In the genomic region with DNA sequence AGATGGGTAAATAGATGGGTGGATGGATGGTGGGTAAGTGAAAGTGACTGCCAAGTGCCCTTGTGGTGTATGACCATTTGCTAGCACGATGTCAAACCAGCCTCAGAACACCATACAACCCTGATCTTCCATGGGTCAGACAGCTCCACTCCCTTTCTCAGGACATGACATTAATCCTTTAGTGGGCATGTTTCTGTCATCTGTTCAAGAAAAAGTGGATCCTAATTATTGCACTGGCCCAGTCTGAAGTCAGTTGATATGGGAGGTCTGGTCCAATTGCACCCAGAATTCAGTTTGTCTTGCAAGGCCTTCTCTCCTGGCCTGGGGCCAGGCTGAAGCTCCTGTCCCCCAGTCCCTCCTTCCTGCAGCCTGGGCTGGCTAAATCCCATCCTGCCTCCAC, we compare ENCODE assay signal across 13 mouse cellular contexts. TPM values are rescaled to one million over a fixed set of nuclear protein-coding genes. Genes with fewer than 3 reads are reported as not detected.
DNase-seq lines count a peak whose midpoint lies in the region; ATAC-seq and TF ChIP-seq lines count a peak whose summit lies in the region.
"Had no signal": no experiment of that assay in that cellular context is flagged by ENCODE, and none has a peak within 500 bp of the region (broad histone marks: within the 10 kb centered on the region; RNA-seq: fewer than 3 reads in every experiment).

No protein-coding gene starts in this region.

- H3K4me2 ChIP-seq in forebrain, embryonic 13.5 days: peak overlapping the region; percentile 69
- H3K4me2 ChIP-seq in forebrain, embryonic 12.5 days: no peak overlapping the region
- H3K4me2 ChIP-seq in lung, embryonic 14.5 days: peak overlapping the region; percentile 93; the same call in 1 of the 2 replicates
- peak overlapping the region; percentile 88; the same call in 1 of the 2 replicates for H3K4me2 ChIP-seq in limb, embryonic 12.5 days
- peak overlapping the region; percentile 92; the same call in 1 of the 2 replicates for H3K4me2 ChIP-seq in neural tube, embryonic 15.5 days

- no peaks in the 10 kb centered on the region for H3K36me3 ChIP-seq in forebrain, embryonic 13.5 days (ENCODE audit: poor library complexity, severe bottlenecking)
- H3K36me3 ChIP-seq in forebrain, embryonic 12.5 days (replicated peaks): no peaks in the 10 kb centered on the region
- no peaks in the 10 kb centered on the region for H3K36me3 ChIP-seq in lung, embryonic 14.5 days (ENCODE audit: insufficient read depth)
- H3K36me3 ChIP-seq in limb, embryonic 12.5 days: no peaks in the 10 kb centered on the region
- no peaks in the 10 kb centered on the region for H3K36me3 ChIP-seq in neural tube, embryonic 15.5 days

- H3K9ac ChIP-seq in forebrain, embryonic 13.5 days: no peak overlapping the region
- H3K9ac ChIP-seq in forebrain, embryonic 12.5 days: no peak overlapping the region
- no peak overlapping the region for H3K9ac ChIP-seq in lung, embryonic 14.5 days
- no peak overlapping the region for H3K9ac ChIP-seq in limb, embryonic 12.5 days (replicated peaks)
- no peak overlapping the region for H3K9ac ChIP-seq in neural tube, embryonic 15.5 days (replicated peaks)

- no peak overlapping the region for H3K4me3 ChIP-seq in forebrain, embryonic 13.5 days
- H3K4me3 ChIP-seq in forebrain, embryonic 12.5 days (replicated peaks): no peak overlapping the region
- no peak overlapping the region for H3K4me3 ChIP-seq in lung, embryonic 14.5 days (ENCODE audit: low read depth, low read length)
- no peak overlapping the region for H3K4me3 ChIP-seq in limb, embryonic 12.5 days (replicated peaks)
- no peak overlapping the region for H3K4me3 ChIP-seq in neural tube, embryonic 15.5 days (replicated peaks)

- peaks cover 28% of the 10 kb centered on the region for H3K4me1 ChIP-seq in forebrain, embryonic 13.5 days
- H3K4me1 ChIP-seq in forebrain, embryonic 12.5 days: peaks cover 46% of the 10 kb centered on the region
- H3K4me1 ChIP-seq in lung, embryonic 14.5 days (ENCODE audit: insufficient read depth): peaks cover 4% of the 10 kb centered on the region; the same call in 1 of the 2 replicates
- peaks cover 18% of the 10 kb centered on the region for H3K4me1 ChIP-seq in limb, embryonic 12.5 days (replicated peaks)
- H3K4me1 ChIP-seq in neural tube, embryonic 15.5 days: peaks cover 18% of the 10 kb centered on the region

- no peak for ATAC-seq in forebrain, embryonic 13.5 days
- ATAC-seq in forebrain, embryonic 12.5 days (ENCODE audit: low FRiP score): no peak
- no peak for ATAC-seq in lung, embryonic 14.5 days (ENCODE audit: insufficient read depth)
- ATAC-seq in limb, embryonic 12.5 days (ENCODE audit: insufficient number of reproducible peaks, insufficient read depth, low FRiP score, low TSS enrichment, low read depth): no peak
- no peak for ATAC-seq in neural tube, embryonic 15.5 days (ENCODE audit: low FRiP score)
- ATAC-seq: Patski had no signal

- no peak overlapping the region for H3K27ac ChIP-seq in forebrain, embryonic 13.5 days
- H3K27ac ChIP-seq in forebrain, embryonic 12.5 days: no peak overlapping the region
- no peak overlapping the region for H3K27ac ChIP-seq in lung, embryonic 14.5 days (ENCODE audit: low read depth)
- H3K27ac ChIP-seq in limb, embryonic 12.5 days: no peak overlapping the region
- no peak overlapping the region for H3K27ac ChIP-seq in neural tube, embryonic 15.5 days (replicated peaks)

- no peak for TF ChIP-seq CTCF in lung, embryonic 14.5 days (IDR thresholded peaks at IDR 0.05; ENCODE audit: low read depth)

- DNase-seq in lung, embryonic 14.5 days: no peak
- DNase-seq in lung, postnatal 25 days (ENCODE audit: low spot score): no peak
- DNase-seq in right cerebral cortex, postnatal 10 days (ENCODE audit: low spot score in 2 of 2): no peak
- no peak for DNase-seq in ovary, postnatal 14 days (ENCODE audit: low spot score)
- DNase-seq: cerebellum, adult 18-20 months; heart, adult 18-20 months; right cerebral cortex, postnatal 14 days; thymus, adult 2 months had no signal

- H3K9me3 ChIP-seq in forebrain, embryonic 13.5 days (replicated peaks): no peaks in the 10 kb centered on the region
- no peaks in the 10 kb centered on the region for H3K9me3 ChIP-seq in forebrain, embryonic 12.5 days
- H3K9me3 ChIP-seq in lung, embryonic 14.5 days (ENCODE audit: low read depth, low read length): no peaks in the 10 kb centered on the region
- no peaks in the 10 kb centered on the region for H3K9me3 ChIP-seq in limb, embryonic 12.5 days
- no peaks in the 10 kb centered on the region for H3K9me3 ChIP-seq in neural tube, embryonic 15.5 days (replicated peaks)

- H3K27me3 ChIP-seq in forebrain, embryonic 13.5 days: peaks cover 93% of the 10 kb centered on the region
- peaks cover 93% of the 10 kb centered on the region for H3K27me3 ChIP-seq in forebrain, embryonic 12.5 days
- peaks cover 13% of the 10 kb centered on the region; the same call in 1 of the 2 replicates for H3K27me3 ChIP-seq in lung, embryonic 14.5 days (ENCODE audit: insufficient read depth, low read length)
- peaks cover 30% of the 10 kb centered on the region for H3K27me3 ChIP-seq in limb, embryonic 12.5 days
- H3K27me3 ChIP-seq in neural tube, embryonic 15.5 days (replicated peaks): no peaks in the 10 kb centered on the region
- H3K27me3 ChIP-seq: Patski had no signal

- 73% methylated on average over 1 of the region's 1 CpGs for WGBS in forebrain, embryonic 13.5 days
- 76% methylated on average over 1 of the region's 1 CpGs for WGBS in forebrain, embryonic 12.5 days
- 84% methylated on average over 1 of the region's 1 CpGs for WGBS in lung, embryonic 14.5 days
- 74% methylated on average over 1 of the region's 1 CpGs for WGBS in limb, embryonic 12.5 days
- 63% methylated on average over 1 of the region's 1 CpGs for WGBS in neural tube, embryonic 15.5 days

RNA-seq across cellular contexts. Expression of a gene that starts 21.9 kb away (rescaled TPM):
- polyA plus RNA-seq in forebrain, embryonic 13.5 days (2015; fragmentation: Nextera tagmentation; extraction: Ambion mirVana): 140 and 149 TPM in 2 replicates
- 326 and 351 TPM in 2 replicates for polyA plus RNA-seq in forebrain, embryonic 12.5 days (2016; fragmentation: Nextera tagmentation; extraction: Ambion mirVana)
- 587 and 596 TPM in 2 replicates for polyA plus RNA-seq in lung, embryonic 14.5 days (2014; fragmentation: Nextera tagmentation; extraction: Ambion mirVana)
- 1,371 and 1,459 TPM in 2 replicates for polyA plus RNA-seq in limb, embryonic 12.5 days (2016; fragmentation: Nextera tagmentation; extraction: Ambion mirVana)
- polyA plus RNA-seq in neural tube, embryonic 15.5 days (2015; fragmentation: Nextera tagmentation; extraction: Ambion mirVana): 275 and 292 TPM in 2 replicates

RNA-seq across cellular contexts. Expression of a gene that starts 34.6 kb away (rescaled TPM):
- polyA plus RNA-seq in forebrain, embryonic 13.5 days (2015; fragmentation: Nextera tagmentation; extraction: Ambion mirVana): 0.15 and 0.45 TPM in 2 replicates
- polyA plus RNA-seq in forebrain, embryonic 12.5 days (2016; fragmentation: Nextera tagmentation; extraction: Ambion mirVana): 0.26 and 0.27 TPM in 2 replicates
- 0.91 and 1.4 TPM in 2 replicates for polyA plus RNA-seq in lung, embryonic 14.5 days (2014; fragmentation: Nextera tagmentation; extraction: Ambion mirVana)
- polyA plus RNA-seq in limb, embryonic 12.5 days (2016; fragmentation: Nextera tagmentation; extraction: Ambion mirVana): 1.3 and 1.4 TPM in 2 replicates
- 0.61 and 2.0 TPM in 2 replicates for polyA plus RNA-seq in neural tube, embryonic 15.5 days (2015; fragmentation: Nextera tagmentation; extraction: Ambion mirVana)
